Mouse (Mus musculus) small intestine, adult 2 months (tissue): ENCODE data around the gene Slamf1.

Experiments used
- CTCF ChIP-seq: fragments of 200-500 bp; IDR thresholded peaks from 2 replicates; pipeline ENCODE4 v1.5.1; 2012; ENCODE audit warnings: low read depth, mild to moderate bottlenecking, control low read depth, inconsistent platforms, low read length, moderate library complexity, mixed read lengths; ENCODE audit not compliant: insufficient replicate concordance, insufficient read length; ENCODE audit errors: extremely low read depth
- POLR2A ChIP-seq: fragments of 200-500 bp; IDR thresholded peaks from 2 replicates; pipeline ENCODE4 v1.6.1; 2012; ENCODE audit warnings: low read depth, mild to moderate bottlenecking, control low read depth, inconsistent platforms, low read length, moderate library complexity

- TF ChIP-seq CTCF (no peak), POLR2A (no peak)
Observed at GRCm38 (mm10) chr1:171849454-171849853, 82.5 kb downstream of the Slamf1 start.
